Mouse (Mus musculus): Measurements from ENCODE around the gene Hoxa5. TPM values are rescaled to one million over a fixed set of nuclear protein-coding genes. Genes with fewer than 3 reads are reported as not detected.

The Hoxa5 gene
- total RNA-seq, 2 experiments from 2014 or later: 28.0 to 28.2 TPM

DNA sequence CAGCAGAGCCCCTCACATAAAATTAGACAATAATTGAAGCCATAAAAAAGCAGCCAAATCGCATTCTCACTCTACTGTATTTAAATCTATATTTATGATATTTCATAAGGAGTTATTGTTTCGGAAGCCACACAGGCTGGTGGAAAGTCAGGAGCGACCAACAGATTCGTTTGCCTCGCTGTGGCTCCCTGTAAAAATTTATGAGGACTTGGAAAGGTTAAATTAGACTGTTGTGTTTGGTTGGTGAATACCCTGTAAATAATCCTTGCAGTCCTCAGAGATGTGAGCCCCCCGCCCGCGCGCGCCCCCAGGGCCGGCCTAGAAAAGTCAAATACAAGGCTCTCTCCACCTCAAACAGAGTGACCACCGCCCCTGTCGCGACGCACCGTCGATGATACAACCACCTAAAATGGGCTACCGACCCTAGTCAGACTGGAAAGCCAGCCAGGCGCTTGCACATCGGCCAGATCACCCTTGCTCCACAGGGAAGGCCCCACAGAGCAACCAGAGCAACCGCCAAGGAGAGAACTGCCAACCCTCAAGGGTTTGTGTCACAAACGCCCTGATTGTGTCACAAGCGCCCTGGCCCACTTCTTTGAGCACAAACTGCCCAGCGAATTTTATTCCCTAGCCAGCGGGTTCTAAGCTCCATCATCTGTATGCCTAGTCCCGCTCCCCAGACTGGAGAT is 22.3 kb upstream of the Hoxa5 start:
- DNase-seq: peak; percentile 68

DNA sequence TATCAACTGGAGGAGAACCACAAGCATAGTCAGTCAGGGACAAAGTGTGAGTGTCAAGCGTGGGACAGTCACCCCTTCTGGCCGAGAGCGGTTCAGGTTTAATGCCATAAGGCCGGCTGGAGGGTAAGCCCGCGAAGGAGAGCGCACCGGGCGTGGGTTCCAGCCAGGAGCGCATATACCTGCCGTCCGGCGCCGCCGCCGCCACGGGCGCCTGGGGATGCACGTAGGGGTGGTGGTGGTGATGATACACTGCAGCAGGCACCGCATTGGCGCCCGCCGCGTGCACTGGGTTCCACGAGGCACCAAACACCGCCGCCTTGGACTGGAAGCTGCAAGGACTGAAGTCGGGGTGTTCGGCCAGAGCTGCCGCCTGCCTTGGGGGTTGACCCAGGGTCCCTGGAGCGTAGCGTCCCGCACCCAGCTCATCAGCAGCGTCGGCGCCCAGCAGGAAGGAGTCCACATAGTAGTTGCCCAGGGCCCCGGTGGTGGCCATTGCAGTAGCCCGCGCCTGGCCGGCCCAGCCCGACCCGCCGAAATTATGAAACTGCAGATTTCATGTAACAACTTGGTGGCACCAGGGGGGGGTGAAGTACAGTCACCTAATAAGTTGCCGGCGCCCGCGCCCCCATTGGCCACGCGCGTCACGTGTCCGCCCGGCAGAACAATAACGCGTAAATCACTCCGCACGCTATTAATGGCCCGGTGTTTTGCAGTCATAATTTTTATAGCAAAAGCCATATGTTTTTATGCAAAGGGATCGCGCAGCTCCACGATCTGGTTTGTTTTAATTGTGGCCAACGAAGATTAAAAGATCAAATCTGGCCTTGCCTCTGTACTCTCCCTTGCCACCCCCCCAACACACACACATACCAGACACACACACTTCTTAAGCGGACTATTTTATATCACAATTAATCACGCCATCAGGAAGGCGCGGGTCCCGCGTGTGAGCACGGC is 21.5 kb upstream of the Hoxa5 start:
- DNase-seq: peak; percentile 80

DNA sequence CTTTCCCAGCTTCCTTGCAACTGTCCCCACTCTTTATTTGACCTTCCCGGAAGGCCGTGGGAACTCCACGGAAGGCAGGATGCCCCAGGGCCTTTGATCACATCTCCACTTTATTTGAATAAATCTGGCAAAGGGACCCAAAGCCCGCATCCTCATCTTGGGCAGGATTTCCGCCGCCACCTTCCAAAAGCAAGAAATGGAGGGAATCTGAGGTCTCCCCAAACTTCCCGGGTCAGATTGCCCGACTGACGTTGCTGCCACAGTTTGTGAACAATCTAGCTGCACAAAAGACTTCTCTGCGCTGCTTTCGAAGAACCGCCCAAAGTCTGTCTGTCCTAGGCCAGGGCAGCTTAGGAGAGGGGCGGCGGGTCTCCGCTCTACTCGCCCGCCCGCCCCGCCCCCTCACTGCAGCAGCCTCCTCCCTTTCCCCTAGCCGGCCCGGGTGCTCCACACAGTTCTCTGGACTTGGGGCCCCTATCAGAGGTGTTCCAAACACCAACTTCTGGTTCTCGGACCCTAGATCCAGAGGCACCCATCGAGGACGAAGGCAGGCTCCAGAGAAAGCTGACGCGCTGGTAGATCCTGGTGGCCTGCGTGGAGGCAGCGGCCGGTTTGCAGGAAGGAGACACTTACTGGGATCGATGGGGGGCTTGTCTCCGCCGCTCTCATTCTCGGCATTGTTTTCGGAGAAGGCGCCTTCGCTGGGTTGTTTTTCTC is 20.7 kb upstream of the Hoxa5 start:
- no peak for DNase-seq

DNA sequence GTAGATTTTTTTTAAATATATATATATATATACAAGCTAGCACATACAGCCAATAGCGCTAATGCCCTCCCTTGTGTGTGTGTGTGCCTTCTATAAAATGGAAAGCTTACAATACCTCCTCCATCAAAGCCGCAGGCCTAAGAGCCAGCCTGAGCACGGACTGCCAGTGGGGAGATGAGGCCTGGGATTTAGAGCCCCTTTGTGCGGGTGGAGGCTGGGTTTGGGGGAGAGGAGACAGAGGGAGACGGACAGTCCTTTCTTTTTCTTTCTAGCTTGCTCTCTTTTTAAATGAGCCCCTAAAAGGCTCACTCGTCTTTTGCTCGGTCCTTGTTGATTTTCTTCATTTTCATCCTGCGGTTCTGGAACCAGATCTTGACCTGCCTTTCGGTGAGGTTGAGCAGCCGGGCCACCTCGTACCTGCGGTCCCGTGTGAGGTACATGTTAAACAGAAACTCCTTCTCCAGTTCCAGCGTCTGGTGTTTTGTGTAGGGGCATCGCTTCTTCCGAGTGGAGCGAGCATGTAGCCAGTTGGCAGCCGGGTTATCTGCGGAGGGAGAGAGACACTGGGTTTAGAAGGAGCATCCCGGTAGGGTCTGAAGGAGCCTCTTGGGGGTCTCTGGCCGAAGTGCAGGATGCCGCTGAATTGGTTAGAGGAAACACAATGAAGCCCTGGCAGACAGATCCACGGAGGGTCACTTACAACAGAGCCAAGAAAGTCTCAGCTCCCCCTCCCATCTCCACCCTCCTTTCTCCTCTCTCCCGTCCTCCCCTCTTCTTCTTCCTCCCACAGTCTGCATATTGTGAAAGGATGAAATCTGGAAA is 19.8 kb upstream of the Hoxa5 start:
- no peak for DNase-seq

DNA sequence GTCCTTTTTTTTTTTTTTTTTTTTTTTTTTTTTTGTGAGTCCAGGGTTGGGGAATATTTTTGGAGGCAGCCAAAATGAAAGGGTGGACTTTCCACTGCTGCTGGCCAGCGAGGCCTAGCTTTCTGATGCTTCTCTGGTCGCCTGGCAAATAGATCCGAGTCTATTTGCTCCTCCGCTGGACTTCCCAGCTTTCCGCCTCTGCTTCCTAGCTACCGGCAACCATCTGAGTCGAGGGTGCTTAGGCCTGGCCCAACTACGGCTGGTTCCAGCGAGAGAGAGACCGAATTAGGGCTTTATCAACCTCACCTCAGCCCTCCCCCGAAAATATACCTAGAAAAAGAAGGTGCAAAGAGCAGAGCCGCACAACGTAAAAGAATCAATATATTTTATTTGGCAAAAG is 18.3 kb upstream of the Hoxa5 start:
- DNase-seq: no peak

DNA sequence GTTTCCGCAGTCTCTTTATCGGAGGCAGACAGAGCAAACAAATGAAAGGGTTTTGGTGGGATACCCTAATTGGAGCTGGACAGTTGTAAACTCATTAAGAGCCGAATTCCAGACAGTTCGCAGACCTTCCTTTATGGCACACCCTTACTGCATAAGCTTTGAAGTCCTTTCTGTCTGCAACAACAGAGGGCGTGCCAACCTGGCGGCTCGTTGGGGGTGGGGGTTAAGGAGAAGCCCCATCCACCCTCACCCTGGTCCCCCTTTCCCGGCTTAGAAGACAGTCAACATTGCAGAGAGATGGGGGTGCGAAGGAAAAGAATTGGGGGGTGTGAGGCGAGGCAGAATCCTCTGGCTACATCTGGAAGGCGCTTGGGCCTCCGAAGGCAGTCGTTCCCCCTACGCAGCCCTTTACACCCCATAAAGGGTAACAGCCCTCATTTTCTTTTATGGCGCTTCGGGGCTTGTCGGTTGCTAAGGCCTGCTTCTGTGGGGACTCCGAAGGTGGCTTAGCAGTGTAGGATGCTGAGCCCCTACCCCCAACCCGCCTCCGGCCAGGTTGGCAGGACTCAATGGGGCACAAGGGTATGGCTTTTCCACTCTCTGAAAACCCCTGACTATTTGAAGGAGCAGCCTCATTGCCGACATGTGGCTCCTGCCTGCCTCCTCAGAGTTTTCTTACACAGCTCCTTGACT is 17.8 kb upstream of the Hoxa5 start:
- DNase-seq: peak; percentile 43

DNA sequence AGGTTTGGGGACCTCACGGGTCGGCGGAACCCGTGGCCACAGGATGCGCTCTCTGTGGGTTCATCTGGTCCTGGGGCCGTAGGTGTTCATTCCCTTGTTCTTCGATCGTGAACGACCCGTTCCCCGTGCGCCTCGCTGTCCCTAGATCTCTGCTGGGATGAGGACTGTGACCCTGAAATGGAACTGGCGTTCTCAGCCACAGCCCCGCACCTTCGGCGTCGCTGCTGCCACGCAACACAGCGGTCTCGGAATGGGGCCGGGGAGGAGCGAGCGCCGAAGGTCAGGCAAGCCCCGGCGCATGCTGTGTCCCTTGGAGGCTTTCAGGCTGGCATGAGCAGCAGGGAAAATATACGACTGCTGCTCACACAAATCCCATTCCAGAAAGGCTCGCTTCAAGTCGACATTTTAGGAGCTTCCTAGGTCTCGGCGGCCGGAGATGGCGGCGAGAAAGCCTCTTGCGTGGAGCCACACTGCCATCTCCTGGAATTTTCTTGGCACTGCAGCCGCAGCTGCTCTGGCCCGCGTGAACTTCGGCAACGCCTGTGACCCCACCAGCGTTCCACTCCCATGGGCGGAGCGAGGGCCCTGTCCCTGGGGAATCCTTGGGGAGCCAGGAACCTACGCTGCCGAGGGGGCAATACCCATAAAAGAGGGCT is 17.1 kb upstream of the Hoxa5 start, which contains the start of gene Hoxa7:
Gene Hoxa7, minus strand, starts transcription at position 518 of the 656 bp plus-strand sequence.
- peak; percentile 94 for DNase-seq

DNA sequence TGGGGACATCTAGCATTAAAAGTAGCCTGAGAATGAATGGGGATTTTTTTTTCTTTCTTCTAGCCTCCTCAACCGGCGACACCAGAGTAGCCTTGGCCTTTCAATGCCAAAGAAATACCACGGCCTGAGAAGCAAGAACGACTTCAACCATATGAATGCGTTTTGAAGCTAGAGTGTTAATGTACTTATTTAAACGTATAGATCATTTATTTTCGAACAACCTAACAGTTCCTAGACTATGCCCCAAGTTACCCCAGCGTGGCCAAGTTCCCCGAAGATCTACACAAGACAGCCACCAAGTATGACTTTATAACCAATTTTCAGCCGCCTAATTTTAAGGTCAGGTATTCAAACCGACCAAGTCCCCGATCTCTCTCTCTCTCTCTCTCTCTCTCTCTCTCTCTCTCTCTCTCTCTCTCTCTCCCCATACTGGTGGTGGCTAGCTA is 16.5 kb upstream of the Hoxa5 start:
- no peak for DNase-seq

DNA sequence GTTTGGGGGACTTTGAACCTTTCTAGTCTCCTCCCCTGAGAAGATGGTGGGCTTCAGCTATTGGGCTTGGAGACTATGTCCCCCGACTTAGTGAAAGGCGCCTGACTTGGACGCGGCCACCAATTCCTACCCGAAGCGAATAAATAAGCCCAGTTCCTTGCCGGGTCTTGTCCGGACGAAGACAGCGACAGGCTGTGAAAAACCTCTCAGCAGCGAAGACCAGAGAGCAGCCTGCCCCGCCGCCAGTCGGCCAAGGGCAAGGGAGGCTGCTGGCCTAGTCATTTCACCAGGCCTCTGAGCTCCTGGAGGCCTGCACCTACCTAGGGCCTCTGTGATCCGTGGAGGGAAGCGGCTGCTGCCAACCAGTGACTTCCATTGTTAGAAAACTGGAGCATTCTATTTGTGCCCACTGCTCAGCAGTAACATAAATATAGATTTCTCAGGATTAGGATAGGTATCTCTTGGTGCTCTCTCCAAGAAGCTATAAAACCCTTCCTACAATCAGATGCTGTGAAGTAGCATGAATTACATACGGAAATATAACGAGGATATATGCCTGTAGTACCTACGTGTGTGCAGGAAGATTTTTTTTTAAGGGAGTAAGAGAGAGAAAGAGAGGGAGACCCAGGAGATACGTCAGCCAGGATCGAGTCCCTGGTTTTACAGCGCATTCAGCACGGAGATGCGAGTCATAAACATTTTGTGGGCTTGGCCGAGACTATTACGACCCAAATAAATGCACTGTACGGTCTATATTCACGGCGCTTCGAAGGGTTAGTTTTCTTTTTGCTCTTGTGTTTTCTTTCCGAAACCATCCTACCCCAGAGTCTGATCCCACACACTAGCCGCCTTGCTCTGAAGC is 15.8 kb upstream of the Hoxa5 start:
- DNase-seq: no peak

DNA sequence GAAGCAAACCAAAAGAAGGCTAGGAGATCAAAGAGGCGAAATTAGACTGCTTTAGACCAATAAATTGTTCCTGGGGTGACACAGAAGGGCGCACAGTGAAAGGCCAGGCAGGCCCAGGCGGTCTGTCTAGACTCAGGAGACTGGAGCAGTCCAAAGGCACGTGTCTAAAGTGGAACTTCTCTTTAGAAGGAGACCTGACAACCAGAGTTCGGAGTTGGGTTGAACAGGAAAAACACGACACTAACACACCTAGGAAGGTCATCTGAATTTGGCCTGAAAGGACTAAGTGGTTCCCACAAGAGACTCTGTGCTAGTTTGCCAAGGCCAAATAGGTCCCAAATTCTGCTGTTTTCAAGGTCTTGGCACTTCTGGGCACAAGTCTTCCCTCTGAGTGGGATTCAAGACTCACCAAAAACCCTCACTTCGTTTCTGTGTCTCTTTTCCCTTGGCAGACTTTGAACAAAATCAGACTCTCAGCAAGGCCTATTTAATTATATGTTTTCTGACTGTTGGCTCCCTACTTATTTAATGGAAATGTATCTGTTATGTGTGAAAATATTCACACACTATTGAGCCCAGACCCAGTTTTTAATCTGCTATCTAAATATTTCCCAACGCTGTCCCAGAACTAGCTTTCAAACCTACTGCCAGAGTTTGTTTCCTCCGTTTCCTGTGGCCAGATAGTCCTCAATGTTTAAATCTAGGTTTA is 15.0 kb upstream of the Hoxa5 start:
- DNase-seq: no peak

DNA sequence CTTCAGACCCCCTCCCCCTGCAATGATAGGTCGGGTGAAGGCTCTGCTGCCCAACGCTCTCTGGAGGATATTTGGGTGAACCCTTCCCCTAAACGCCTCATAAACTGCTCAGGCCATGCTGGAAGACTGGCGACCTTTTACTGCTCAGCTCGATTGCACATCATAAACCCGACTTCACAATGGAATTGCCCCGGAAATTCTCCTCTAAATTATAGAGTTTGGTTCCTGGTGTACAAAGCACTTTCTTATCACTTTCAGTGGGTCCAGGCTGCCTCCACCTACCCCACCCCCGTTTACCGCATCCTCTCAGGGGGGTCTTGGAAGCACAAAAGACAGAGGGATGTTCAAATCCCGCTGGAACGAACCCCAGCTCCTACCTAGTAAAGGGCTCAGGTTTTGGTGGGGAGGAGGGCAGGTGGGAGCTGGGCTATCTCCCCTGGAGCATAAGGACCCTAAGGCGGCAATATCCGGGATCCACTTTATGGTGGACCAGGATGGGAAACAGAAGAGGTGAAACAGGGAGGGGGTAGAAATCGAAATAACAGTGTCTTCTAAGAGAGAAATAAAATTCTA is 14.3 kb upstream of the Hoxa5 start:
- DNase-seq: no peak

DNA sequence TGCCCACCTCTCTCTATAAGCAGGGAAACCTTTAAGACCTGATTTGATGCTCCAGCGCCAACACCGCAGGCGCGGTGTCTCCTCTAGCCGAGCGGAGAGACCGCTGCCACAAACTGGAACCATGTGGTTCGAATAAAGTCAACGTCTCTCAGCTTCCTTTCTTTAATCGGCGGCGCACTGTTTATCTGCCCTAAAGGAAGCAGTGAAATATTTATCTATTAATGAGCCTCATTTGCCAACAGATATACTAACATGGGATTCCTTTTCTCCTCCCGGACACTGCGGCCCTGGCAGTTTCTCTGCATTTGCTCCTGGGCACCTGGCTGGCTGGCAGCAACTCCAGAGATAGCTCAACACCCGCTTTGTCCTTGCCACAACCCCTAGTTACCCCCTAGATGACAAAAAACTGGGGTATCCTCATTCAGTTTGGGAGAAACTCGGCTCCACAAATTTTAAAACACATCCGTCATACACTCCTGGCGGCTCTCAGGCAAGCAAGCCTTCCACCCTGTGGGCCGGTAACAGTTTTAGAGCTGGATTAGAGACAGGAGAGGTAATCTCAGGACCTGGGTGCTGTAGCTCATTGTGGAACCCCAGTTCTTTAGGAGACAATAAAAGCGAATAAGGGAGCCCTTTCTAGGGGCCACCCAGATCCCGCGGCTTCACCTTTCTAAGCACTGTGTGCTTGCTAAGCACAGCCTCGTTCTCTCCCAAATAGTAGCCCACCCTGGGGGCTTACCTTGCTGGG is 13.7 kb upstream of the Hoxa5 start:
- no peak for DNase-seq

DNA sequence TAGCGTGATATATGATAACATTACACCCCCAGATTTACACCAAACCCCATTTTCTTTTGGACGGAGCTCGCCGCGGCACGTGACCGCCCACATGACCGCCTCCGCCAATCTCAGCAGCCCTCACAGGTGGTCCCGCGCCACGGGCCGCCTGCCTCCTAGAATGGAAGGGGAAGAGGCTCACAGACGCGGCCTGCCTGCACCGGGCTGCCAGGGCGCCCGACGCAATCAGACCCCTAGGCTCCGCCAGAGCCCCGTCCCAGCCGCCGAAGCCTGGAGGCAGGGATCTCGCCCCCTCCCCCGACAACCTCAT is 13.0 kb upstream of the Hoxa5 start:
- peak; percentile 90 for DNase-seq

DNA sequence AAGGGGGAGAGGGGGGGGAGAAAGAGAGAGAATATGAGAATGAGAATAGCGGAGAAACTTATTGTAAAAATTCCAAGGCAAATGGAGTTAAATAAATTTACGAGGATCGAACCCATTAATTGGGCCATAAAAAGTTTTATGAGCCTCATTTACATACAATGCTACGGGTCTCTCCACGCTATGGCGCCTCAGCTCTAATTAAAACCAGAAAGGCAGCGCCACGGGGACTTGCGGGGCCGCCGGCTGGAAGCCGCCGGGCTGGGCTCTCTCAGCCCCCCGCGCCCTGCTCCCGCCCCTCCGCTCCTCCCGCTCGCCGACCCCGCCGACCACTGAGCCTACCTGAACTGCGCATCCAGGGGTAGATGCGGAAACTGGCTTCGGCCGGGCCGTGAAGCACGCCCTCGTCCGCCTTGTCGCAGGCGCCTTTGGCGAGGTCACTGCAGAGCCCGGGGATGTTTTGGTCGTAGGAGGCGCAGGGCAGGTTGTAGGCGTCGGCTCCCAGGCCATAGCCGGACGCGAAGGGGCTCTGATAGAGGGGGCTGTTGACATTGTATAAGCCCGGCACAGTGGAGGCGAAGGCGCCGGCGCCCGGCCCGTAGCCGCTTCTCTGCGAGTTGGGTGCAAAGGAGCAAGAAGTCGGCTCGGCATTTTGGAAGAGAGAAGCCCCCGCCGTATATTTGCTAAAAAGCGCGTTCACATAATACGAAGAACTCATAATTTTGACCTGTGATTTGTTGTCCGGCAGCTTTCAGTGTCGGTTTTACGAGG is 12.5 kb upstream of the Hoxa5 start:
- peak; percentile 67 for DNase-seq

DNA sequence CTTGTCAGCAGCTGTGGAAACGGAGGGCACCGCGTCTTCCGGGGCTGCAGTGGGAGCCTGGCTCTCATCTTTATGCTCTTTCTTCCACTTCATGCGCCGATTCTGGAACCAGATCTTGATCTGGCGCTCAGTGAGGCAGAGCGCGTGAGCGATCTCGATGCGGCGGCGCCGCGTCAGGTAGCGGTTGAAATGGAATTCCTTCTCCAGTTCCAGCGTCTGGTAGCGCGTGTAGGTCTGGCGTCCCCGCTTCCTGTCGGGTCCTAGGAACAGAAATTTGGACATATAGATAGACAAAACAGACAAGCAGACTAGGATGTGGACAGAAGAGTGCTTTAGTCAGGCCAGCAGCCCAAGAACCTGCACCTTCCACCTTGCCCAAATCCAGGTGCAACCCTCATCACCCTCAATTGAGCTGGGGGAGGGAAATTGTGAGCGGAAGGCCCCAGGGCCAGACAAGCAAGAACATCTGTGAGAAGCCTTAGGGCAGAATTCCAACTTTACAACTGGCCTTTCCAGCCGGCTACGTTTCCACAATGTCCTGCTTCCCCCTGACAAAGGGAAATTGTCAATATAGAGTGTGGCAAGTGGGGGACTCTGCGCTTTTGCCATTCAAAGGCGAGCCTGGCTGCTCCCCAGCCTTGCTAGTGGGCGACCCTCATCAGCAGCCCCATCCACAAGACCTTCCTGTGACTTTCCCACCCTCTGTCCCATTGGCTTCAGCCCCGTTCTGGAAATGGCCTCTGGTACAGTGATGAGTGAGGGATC is 11.6 kb upstream of the Hoxa5 start:
- DNase-seq: peak; percentile 42

DNA sequence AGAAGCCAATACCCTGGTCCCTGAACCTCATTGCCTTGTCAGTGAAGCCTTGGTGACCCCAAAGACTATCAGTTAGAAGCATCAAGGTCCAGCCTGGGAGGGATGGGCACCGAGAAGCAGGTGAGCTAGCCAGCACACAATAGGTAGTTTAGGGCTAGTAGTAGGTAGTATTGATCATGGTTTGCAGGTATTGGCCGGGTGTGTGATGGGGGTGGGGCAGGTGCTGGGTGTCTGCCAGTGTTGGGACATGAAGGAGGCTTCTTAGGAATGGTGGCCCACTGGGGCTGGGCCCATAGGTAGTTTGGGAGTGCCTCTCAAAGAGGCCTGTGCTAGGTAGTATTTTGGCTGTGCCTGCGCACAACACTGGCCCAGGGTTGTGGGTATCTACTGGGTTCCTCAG is 10.7 kb upstream of the Hoxa5 start:
- no peak for DNase-seq
